Mouse (Mus musculus): Measurements from ENCODE around the gene 5830411N06Rik. TPM values are rescaled to one million over a fixed set of nuclear protein-coding genes. Genes with fewer than 3 reads are reported as not detected.

5830411N06Rik gene
- not detected for total RNA-seq (2022)

DNA sequence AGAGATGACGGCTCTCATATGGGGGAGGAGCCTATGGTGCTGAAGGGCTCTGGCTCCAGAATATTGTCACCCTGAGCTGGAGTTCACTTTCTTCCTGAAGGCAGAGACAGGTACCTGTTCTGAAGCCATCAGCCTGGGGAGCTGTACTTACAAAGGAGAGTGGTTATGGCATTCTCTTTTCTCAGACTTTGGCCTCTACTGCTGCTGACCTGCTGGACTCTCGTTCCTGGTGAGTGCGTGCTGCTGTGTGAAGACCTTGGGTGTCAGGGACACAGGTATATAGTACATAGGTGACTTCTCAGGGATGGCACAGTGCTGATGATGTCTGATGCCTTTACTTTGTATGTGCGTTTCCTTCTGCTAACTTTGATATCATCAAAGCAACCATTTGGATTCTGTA is at the start of gene 5830411N06Rik:
TSS of gene 5830411N06Rik (plus strand) at position 69 of the 400 bp plus-strand sequence.
- no peak for DNase-seq (ENCODE audit: low spot score in 2 of 2)

DNA sequence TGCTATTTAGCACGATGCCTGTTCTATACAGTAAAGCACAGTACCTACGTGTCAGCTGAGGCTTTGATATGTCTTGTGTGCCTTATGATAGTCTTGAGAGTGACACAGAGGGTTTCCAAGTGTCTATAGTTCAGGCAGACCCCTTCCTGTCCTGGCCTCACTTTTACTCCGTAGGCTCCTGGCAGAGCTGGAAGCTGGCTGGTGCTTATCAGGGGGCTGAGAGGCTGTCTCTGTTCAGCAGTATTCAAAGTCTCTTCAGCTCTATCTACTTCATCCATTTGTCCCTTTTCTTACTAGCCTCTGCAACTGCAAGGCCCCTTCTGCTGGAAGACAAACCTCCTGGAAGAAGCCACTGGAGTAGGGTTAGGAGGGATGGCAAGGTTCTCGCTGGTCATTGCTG is 46.0 kb upstream of the 5830411N06Rik start:
- no peak for DNase-seq (ENCODE audit: low spot score in 2 of 2)

DNA sequence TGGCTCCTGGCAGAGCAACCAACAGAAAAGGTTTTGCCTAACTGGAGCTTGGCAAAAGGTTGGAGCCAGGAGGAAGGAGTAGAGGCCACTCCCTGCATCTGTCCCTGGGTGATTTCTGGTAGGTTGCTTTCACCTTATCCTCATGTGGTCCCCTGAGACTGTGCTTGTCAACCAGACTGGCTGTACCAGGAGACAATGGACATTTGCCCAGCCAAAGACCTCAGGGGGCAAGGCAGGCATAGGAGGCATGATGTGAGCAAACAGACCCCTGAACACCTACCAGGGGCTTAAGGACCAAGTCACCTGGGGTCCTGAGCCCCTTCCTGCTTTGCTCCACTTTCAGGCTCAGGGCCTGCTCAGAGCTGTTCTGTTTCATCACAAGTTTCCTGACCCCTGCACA is 41.2 kb upstream of the 5830411N06Rik start, which contains the start of gene Olfr524:
TSS of gene Olfr524 (minus strand) at position 101 of the 400 bp plus-strand sequence.
- DNase-seq (ENCODE audit: low spot score in 2 of 2), result no peak

DNA sequence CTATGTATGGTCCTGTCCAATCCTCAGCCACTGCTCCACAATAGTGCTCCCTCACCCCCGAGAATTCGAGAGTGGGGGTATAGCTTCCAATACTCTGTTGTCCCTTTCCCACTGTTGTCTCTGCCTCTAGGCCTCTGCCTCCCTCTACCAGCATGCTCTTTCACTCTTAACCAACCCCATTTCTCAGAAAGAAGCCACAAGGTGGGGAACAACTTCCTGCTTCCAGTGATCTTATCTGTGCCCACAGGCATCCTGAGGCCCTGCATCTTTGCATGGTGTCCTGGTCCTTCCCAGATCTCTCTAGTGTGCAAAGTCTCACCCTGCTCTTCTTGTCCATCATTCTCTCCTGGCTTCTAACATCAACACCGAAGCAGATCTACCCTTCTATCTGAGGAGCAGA is 40.2 kb upstream of the 5830411N06Rik start:
- no peak for DNase-seq (ENCODE audit: low spot score in 2 of 2)

DNA sequence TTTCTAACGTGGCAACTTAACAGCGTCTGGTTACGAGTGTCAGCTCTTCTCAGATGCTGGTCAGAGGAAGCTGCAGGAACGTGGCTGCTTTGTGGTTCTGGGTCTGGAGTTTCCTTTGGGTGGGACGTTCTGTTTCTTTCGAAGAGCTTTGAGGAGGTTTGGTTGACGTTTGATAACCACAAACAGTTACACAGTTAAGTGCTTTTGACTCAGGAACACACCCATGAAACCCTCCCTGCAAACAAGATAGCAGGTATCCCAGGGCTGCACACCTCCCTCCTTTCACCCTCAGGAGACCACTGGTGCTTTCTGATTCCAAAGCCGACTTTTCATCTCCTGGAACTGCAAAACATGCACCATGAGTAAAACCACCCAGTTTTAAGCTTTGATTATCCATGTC is 38.9 kb upstream of the 5830411N06Rik start:
- no peak for DNase-seq (ENCODE audit: low spot score in 2 of 2)

DNA sequence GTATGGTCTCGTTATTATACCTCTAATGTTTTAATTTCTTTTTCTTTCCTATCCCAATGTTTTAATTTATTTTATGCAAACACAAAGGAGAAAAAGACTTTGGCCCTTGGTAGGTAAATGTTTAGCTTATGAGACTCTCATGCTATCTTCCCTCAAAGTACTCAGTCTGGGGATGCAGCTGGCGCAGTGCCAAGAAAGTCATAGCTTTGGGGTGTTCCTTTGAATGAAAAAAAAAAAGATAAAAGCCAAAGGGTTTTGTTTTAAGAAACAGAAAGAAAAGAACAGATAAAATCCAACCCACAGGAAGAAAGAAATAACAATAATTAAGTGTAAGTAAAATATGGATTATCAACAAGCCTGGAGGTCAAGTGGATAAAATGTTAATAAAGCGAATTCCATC is 38.4 kb upstream of the 5830411N06Rik start:
- DNase-seq (ENCODE audit: low spot score in 2 of 2), result no peak

- DNase-seq (ENCODE audit: low spot score in 2 of 2), result no peak
Observed at GRCm38 (mm10) chr7:140213841-140214240, 33.2 kb upstream of the 5830411N06Rik start.

- DNase-seq (ENCODE audit: low spot score in 2 of 2), result no peak
Observed at GRCm38 (mm10) chr7:140217967-140218366, 29.1 kb upstream of the 5830411N06Rik start, which contains the start of gene Cd163l1. TSS of gene Cd163l1 (plus strand) at chr7:140218267.

DNA sequence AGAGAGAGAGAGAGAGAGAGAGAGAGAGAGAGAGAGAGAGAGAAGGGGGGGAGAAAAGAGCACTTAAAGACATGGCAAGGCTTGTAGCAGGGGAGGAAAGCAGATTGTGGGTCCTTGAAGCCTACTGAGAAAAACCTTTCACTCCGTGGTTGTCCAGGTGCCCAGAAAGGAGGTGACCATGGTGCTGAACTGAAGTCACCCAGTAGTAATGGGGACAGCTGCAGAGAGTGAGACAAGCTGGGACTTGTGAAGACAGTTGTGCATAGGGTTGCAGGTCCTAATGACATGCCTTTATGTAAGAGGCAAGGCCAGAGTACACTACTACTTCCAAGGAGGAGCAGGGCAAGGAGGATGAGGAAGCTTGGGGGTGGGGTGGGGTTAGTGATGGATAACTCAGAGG is 27.8 kb upstream of the 5830411N06Rik start:
- DNase-seq (ENCODE audit: low spot score in 2 of 2), result no peak

GRCm38 (mm10) chr7:140220375-140220774 is 26.7 kb upstream of the 5830411N06Rik start:
- no peak for DNase-seq (ENCODE audit: low spot score in 2 of 2)

DNA sequence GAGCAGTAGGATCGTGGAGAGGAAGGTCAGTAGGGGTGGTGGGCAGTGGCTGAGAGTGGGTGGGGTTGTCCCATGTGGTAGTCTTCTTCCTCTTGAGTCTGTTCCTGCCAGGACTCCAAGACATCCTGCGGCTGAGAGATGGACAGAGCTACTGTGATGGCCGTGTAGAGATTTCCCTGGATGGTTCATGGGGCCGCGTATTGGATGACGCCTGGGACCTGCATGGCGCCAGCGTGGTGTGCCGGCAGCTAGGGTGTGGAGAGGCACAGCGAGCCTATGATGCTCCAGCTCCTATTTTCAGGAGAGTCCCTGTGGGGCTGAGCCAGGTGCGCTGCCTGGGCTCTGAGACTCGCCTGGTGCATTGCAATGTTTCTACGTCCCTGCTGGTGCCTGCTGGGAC is 22.9 kb upstream of the 5830411N06Rik start:
- no peak for DNase-seq (ENCODE audit: low spot score in 2 of 2)

DNA sequence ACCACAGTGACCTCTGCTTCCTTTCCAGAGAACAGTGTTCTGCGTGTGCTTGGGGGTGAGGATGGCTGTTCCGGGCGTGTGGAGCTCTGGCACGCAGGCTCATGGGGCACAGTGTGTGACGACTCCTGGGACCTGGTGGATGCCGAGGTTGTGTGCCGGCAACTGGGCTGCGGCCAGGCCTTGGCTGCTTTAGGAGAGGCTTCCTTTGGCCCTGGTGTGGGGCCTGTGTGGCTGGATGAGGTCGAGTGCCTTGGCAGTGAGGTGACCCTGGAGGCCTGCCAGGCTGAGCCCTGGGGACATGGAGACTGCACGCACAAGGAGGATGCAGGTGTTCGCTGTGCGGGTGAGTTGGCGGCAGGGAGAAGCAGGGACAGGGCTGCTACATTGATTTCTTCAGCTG is 18.6 kb upstream of the 5830411N06Rik start:
- no peak for DNase-seq (ENCODE audit: low spot score in 2 of 2)

GRCm38 (mm10) chr7:140231026-140231425 is 16.1 kb upstream of the 5830411N06Rik start:
- no peak for DNase-seq (ENCODE audit: low spot score in 2 of 2)

DNA sequence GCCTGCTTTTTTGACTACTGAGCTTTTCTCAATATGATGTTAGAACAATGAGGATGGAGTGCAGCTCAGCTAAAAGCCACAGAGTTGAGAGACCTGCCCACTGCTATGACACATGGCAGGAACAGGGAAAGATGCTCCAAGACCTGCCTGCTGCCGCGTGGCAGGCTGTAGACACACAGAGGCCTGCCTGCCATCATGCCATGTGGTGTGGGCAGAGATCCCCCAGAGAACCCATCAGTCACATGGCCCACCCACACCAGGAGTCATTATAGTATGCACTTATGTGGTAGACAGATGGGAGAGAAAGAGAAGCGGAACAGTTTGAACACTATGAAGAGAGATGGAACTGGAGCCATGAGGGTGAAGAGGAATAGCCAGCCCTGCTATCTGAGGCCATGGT is 13.4 kb upstream of the 5830411N06Rik start:
- DNase-seq (ENCODE audit: low spot score in 2 of 2), result no peak

- DNase-seq (ENCODE audit: low spot score in 2 of 2), result no peak
Observed at GRCm38 (mm10) chr7:140253780-140254299, 6.8 kb downstream of the 5830411N06Rik start.

DNA sequence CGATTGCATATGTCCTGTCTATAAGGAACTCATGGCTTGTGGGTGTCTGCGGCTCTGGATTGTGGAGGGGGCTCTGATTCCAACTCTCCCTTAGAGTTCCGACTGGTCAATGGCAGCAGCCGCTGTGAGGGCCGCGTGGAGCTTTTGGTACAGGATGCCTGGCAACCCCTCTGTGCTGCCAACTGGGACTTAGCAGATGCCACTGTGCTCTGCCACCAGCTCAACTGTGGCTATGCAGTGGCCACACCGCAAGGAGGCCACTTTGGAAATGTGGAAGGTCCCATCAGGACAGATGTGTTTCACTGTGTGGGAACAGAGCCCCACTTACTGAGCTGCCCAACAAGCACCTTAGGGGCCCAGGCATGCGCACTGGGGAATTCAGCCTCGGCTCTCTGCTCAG is 48.7 kb downstream of the 5830411N06Rik start:
- no peak for DNase-seq (ENCODE audit: low spot score in 2 of 2)

DNA sequence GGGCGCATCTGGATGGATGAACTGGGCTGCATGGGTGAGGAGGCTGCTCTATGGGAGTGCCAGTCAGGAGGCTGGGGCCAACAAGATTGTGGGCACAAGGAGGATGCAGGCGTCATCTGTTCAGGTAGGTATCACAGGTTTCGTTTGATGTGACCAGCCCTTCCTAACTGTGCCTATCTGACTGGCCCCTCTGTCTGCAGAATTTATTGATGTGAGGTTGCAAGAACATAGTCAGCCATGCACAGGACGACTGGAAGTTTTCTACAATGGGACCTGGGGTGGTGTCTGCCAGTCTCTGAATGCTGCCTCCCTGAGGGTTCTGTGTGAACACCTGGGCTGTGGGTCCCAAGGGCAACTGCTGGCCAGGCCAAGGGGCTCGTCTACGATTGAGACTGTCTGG is 49.8 kb downstream of the 5830411N06Rik start:
- no peak for DNase-seq (ENCODE audit: low spot score in 2 of 2)

GRCm38 (mm10) chr7:140299416-140299815 is 52.3 kb downstream of the 5830411N06Rik start:
- DNase-seq (ENCODE audit: low spot score in 2 of 2), result no peak

- no peak for DNase-seq (ENCODE audit: low spot score in 2 of 2)
Observed at GRCm38 (mm10) chr7:140319861-140320385, 72.8 kb downstream of the 5830411N06Rik start.

DNA sequence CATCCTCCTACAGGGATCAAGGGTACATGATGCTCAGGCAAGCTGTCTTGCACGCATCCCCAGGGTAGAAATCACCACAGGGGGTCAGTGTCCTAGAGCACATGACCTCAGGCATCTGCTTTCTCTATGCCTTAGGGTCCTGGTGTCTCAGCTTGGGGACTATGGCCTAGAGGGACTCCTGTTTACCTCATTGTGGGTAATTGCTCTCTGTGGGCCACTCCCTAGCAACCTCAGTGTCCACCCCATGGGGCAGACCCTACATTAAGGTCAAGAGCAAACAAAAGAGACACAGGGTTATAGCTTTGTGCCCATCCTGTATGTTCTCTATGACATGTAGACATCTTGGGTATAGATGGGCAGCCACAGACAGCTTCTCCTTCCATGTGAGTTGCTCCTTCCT is 73.5 kb downstream of the 5830411N06Rik start, which contains the start of gene Olfr525:
TSS of gene Olfr525 (plus strand) at position 301 of the 400 bp plus-strand sequence.
- no peak for DNase-seq (ENCODE audit: low spot score in 2 of 2)

- DNase-seq (ENCODE audit: low spot score in 2 of 2), result no peak
Observed at GRCm38 (mm10) chr7:140321135-140321534, 74.1 kb downstream of the 5830411N06Rik start.

DNA sequence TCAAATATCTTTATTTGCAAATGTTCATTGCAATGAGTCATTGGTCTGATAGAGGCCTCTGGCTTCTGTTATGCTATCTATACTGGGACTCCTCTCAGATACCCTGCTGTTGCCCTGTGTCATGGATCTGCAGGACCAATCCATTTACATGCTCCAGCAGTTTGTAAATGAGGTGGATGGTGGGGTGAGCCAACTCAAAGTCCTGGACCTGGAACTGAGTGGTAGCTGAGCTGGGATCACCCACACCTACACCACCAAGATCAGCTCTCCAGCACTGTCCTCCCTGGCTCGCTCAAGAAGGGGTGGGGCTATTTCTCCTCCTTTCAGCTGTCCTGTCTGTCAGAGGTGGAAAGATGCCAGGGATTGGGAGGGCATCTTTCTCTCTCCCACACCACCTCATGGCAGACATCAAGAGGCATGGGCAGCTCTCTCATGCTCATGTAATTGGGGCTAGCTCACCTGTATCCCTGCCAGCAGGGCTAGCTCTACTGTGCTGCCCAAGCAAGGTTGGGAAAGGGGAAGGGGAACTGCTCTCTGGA is 82.8 kb downstream of the 5830411N06Rik start:
- no peak for DNase-seq (ENCODE audit: low spot score in 2 of 2)

- DNase-seq (ENCODE audit: low spot score in 2 of 2), result no peak
Observed at GRCm38 (mm10) chr7:140333717-140334116, 86.6 kb downstream of the 5830411N06Rik start, which contains the start of gene Olfr527. TSS of gene Olfr527 (plus strand) at chr7:140334017.

All from gastrocnemius, adult 8-10 months (tissue).